Mouse (Mus musculus) layer of hippocampus, adult 9-11 months (tissue): Measurements from ENCODE around the gene Crybg3.
"Not testable (repeated sequence)": the region's sequence is repeated elsewhere in the genome, so short reads cannot be mapped to it uniquely, and the experiment has no call there.

Experiments
- DNase-seq: peaks from one replicate; pipeline ENCODE4 v3.0.0; 2022

Gene Crybg3

GRCm38 (mm10) chr16:59529570-59529969, 71.2 kb downstream of the Crybg3 start:
- DNase-seq: no peak

- DNase-seq: no peak
Observed at GRCm38 (mm10) chr16:59526939-59527338, 73.8 kb downstream of the Crybg3 start.

- DNase-seq: no peak
Observed at GRCm38 (mm10) chr16:59521752-59522423, 78.9 kb downstream of the Crybg3 start.

GRCm38 (mm10) chr16:59517447-59518219, 83.1 kb downstream of the Crybg3 start:
- DNase-seq: peak; percentile 11

- DNase-seq: no peak
Observed at GRCm38 (mm10) chr16:59516965-59517364, 83.8 kb downstream of the Crybg3 start.

- no peak for DNase-seq
Observed at GRCm38 (mm10) chr16:59515169-59515568, 85.6 kb downstream of the Crybg3 start.

- no peak for DNase-seq
Observed at GRCm38 (mm10) chr16:59509830-59510229, 90.9 kb downstream of the Crybg3 start.

- no peak for DNase-seq
Observed at GRCm38 (mm10) chr16:59499180-59499579, 101.6 kb downstream of the Crybg3 start.

GRCm38 (mm10) chr16:59497947-59498346, 102.8 kb downstream of the Crybg3 start:
- DNase-seq: no peak

- no peak for DNase-seq
Observed at GRCm38 (mm10) chr16:59493199-59493598, 107.6 kb downstream of the Crybg3 start.

- no peak for DNase-seq
Observed at GRCm38 (mm10) chr16:59487975-59488548, 112.7 kb downstream of the Crybg3 start.

GRCm38 (mm10) chr16:59487239-59487638, 113.5 kb downstream of the Crybg3 start:
- no peak for DNase-seq

- no peak for DNase-seq
Observed at GRCm38 (mm10) chr16:59477955-59478354, 122.8 kb downstream of the Crybg3 start.

GRCm38 (mm10) chr16:59474788-59475187, 126.0 kb downstream of the Crybg3 start:
- DNase-seq: peak; percentile 31

- no peak for DNase-seq
Observed at GRCm38 (mm10) chr16:59472546-59472945, 128.2 kb downstream of the Crybg3 start.

GRCm38 (mm10) chr16:59471637-59472278, 129.0 kb downstream of the Crybg3 start, which contains the start of gene Riox2:
Gene Riox2, plus strand, starts transcription at chr16:59471775.
- peak; percentile 67 for DNase-seq

GRCm38 (mm10) chr16:59469846-59470245, 130.9 kb downstream of the Crybg3 start:
- DNase-seq: no peak

GRCm38 (mm10) chr16:59463973-59464372, 136.8 kb downstream of the Crybg3 start:
- no peak for DNase-seq

GRCm38 (mm10) chr16:59463567-59463966, 137.2 kb downstream of the Crybg3 start:
- no peak for DNase-seq

GRCm38 (mm10) chr16:59459259-59459861, 141.4 kb downstream of the Crybg3 start:
- DNase-seq: not testable (repeated sequence)

GRCm38 (mm10) chr16:59451813-59452212, 149.0 kb downstream of the Crybg3 start:
- DNase-seq: no peak

GRCm38 (mm10) chr16:59449092-59449491, 151.7 kb downstream of the Crybg3 start:
- no peak for DNase-seq

GRCm38 (mm10) chr16:59448181-59448580, 152.6 kb downstream of the Crybg3 start:
- peak; percentile 52 for DNase-seq
